Mouse (Mus musculus) Muller cell, postnatal 12 days (primary cell): ENCODE data around the gene Pip5k1c.

Experiments
- DNase-seq: peaks from one replicate; pipeline ENCODE4 v3.0.0-alpha.2; 2015; ENCODE audit errors: inconsistent ontology term

The Pip5k1c gene

GRCm38 (mm10) chr10:81302781-81303218 is 10.0 kb downstream of the Pip5k1c start:
- no peak for DNase-seq

- no peak for DNase-seq
Measured at GRCm38 (mm10) chr10:81303258-81303657, 10.5 kb downstream of the Pip5k1c start.

- DNase-seq: no peak
Measured at GRCm38 (mm10) chr10:81303761-81304160, 11.0 kb downstream of the Pip5k1c start.

- DNase-seq: peak; percentile 59
Measured at GRCm38 (mm10) chr10:81304597-81305238, 12.0 kb downstream of the Pip5k1c start.

GRCm38 (mm10) chr10:81305663-81306062 is 12.9 kb downstream of the Pip5k1c start:
- no peak for DNase-seq

- DNase-seq: no peak
Measured at GRCm38 (mm10) chr10:81306173-81306668, 13.5 kb downstream of the Pip5k1c start.

GRCm38 (mm10) chr10:81306837-81307682 is 14.3 kb downstream of the Pip5k1c start:
- no peak for DNase-seq

- no peak for DNase-seq
Measured at GRCm38 (mm10) chr10:81309571-81309970, 16.8 kb downstream of the Pip5k1c start.

GRCm38 (mm10) chr10:81313581-81313980 is 20.8 kb downstream of the Pip5k1c start:
- no peak for DNase-seq

GRCm38 (mm10) chr10:81314201-81314600 is 21.4 kb downstream of the Pip5k1c start:
- no peak for DNase-seq

- DNase-seq: no peak
Measured at GRCm38 (mm10) chr10:81315587-81315986, 22.8 kb downstream of the Pip5k1c start.

GRCm38 (mm10) chr10:81316338-81317060 is 23.7 kb downstream of the Pip5k1c start:
- DNase-seq: no peak

- peak; percentile 76 for DNase-seq
Measured at GRCm38 (mm10) chr10:81317273-81317672, 24.5 kb downstream of the Pip5k1c start.

GRCm38 (mm10) chr10:81318589-81319329 is 26.0 kb downstream of the Pip5k1c start:
- DNase-seq: no peak

GRCm38 (mm10) chr10:81319330-81319699 is 26.6 kb downstream of the Pip5k1c start:
- no peak for DNase-seq

- no peak for DNase-seq
Measured at GRCm38 (mm10) chr10:81319741-81320549, 27.2 kb downstream of the Pip5k1c start.

- DNase-seq: peak; percentile 100
Measured at GRCm38 (mm10) chr10:81320550-81321347, 28.0 kb downstream of the Pip5k1c start, which contains the start of gene Cactin. Gene Cactin (plus strand): TSS chr10:81321103.

- DNase-seq: no peak
Measured at GRCm38 (mm10) chr10:81321436-81321835, 28.7 kb downstream of the Pip5k1c start.

- DNase-seq: no peak
Measured at GRCm38 (mm10) chr10:81322444-81322843, 29.7 kb downstream of the Pip5k1c start.
